Mouse (Mus musculus): Measurements from ENCODE around the gene Ybx1.

- TF ChIP-seq CTCF (IDR thresholded peaks at IDR 0.05; ENCODE audit: low read depth) (no peak), EP300 (IDR thresholded peaks at IDR 0.05; ENCODE audit: low read depth) (no peak)
Observed at GRCm38 (mm10) chr4:119244468-119245240, 49.8 kb downstream of the Ybx1 start.

Data from heart, postnatal 0 days (tissue).